Mouse (Mus musculus) cerebellum, adult 9-10 months (tissue): Measurements from ENCODE around the gene Txnip.
"Not testable (repeated sequence)": the region's sequence is repeated elsewhere in the genome, so short reads cannot be mapped to it uniquely, and the experiment has no call there.

Experiments
- DNase-seq: peaks from one replicate; pipeline ENCODE4 v3.0.0; 2022

Txnip gene

DNA sequence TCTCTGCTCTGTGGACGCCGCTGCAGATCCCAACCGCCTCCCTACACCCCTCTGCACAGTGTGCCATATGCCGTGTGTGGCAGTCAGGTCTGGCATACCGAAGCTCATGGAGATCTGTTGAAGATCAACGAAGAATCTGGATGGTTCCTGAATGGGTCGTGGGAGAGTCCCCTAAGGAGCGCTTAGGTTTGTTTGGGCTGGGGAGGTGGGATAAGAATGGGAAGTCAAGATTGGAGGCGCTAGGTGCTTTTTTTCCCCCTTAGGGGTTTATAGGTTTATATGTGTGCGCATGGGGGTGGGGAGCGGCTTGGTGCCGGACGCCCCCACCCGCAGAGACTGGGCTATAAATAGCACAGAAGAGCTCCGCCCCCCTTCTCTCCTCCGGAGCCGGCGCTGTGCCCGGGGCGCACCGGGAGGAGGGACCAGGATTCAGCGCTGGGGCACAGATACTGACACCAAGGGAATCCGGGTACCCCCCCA lies 38.5 kb downstream of the Txnip start, which contains the start of gene Ankrd34a:
Gene Ankrd34a (plus strand): TSS at position 409 of the 480 bp plus-strand sequence.
- peak; percentile 94 for DNase-seq

DNA sequence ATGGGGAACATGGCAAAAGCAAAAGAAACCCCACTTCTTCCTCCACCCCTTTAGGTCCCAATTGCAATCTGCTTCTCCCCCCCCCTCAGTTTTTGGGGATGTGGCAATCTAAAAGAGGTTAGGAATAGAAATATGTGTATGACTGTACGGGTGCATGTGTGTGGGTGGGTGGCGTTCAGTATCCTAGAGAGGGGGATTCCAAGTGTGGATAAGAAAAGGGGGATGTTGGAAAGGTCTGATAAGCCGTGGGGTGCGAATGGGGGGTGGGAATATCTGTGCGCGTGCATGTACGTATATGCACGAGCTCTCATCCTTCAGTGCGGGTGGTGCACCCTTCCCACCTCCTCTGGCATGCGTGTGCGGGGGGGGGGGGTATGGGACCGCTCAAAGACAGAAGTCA lies 39.1 kb downstream of the Txnip start:
- DNase-seq, result peak; percentile 74

DNA sequence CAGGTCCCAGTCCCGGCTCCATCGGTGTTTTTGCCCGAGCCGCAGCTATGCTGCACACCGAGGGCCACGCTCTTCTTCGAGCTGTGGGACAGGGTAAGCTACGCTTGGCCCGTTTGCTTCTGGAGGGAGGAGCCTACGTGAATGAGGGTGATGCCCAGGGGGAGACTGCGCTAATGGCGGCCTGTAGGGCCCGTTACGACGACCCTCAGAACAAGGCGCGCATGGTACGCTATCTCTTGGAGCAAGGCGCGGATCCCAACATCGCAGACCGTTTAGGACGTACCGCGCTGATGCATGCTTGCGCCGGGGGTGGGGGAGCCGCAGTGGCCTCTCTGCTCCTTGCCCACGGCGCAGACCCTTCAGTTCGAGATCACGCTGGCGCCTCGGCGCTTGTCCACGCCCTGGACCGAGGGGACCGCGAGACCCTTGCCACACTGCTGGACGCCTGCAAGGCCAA lies 39.7 kb downstream of the Txnip start:
- peak; percentile 72 for DNase-seq

DNA sequence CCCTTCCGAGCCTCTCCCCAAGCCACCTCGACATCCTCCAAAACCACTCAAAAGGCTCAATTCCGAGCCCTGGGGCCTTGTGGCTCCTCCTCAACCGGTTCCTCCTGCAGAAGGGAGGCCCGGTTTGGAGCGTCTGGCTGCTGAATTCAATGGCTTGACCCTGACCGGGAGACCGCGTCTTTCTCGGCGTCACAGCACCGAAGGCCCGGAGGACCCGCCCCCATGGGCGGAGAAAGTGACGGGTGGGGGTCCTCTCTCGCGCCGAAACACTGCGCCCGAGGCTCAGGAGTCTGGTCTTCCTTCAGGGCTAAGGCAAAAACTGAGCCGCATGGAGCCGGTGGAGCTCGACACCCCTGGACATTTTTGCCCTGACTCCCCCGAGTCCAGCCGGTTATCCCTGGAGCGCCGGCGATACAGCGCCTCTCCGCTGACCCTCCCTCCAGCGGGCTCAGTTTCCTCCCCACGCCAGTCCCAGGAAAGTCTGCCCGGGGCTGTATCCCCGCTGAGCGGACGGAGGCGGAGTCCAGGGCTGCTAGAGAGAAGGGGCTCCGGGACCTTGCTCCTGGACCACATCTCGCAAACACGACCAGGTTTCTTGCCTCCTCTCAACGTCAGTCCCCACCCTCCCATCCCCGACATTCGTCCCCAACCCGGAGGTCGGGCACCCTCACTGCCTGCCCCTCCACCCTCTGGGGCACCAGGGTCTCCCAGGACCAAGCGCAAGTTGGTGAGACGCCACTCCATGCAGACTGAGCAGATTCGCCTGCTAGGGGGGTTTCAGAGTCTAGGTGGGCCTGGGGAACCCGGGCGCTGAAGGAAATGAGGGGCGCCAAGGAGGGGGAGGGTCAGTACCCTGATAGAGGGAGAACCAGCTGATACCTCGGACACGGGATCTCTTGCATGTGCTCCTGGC lies 40.7 kb downstream of the Txnip start:
- peak; percentile 56 for DNase-seq

DNA sequence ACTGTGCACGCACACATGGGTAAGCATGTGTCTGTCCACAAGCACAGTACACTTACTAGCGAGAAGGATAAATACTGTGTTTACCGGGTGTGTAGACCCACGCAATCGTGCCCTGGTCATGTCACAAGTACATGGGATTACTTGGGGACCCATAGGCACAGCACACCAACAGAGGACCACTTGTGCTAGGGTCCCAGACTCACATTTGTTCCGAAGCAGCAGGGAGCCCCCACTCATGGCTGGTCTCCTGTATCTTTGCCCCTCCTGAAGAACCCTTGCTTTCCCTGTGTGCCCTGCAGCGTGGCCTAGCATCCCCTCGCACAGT lies 41.3 kb downstream of the Txnip start:
- DNase-seq, result no peak

DNA sequence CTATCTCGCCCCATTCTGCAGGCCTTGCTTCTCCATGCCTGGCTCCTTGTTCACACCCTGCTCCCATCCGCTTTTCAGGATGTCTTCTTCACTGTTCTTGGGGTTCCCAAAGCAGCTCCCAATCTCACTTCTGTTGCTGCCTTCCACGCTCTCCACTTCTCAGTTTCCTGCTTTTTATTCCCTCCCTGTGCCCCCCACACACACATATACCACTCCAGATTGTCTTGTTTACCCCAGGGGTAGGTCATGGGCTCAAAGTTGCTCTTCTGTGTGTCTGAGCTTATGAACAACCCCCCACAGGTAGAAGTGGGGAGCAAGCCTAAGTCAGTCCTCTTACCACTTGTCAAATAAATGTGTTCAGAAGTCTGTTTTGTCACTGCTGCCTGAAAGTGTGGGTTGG lies 41.7 kb downstream of the Txnip start:
- DNase-seq, result no peak

DNA sequence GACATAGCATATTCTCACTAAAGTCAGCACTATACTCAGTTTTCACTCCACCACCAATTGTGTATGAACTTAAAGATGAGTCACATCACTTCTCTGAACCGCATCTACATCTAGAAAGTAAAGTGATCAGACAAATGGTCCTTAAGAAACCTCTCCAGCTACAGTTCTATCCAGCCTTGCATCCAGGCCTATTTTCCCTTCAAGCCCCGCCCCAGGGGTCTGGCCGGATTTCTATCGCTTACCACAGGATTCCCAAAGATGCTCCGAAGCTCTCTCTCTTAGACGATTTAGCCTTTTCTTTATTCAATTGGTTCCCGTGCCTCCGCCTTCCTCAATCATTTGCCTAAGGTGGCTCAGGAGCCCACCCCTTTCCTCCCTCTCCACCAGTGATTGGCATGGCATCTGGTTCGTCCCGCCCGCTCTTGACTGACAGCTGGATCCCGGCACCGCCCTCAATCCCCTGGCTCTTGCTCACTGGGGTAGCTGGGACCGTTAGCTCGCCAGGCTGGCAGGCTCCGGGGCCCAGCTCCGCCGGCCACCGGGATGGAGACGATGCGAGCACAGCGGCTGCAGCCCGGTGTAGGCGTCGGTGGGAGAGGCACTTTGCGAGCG lies 43.0 kb downstream of the Txnip start, which contains the start of gene Lix1l:
Gene Lix1l (plus strand): TSS at position 511 of the 612 bp plus-strand sequence.
- peak; percentile 95 for DNase-seq

DNA sequence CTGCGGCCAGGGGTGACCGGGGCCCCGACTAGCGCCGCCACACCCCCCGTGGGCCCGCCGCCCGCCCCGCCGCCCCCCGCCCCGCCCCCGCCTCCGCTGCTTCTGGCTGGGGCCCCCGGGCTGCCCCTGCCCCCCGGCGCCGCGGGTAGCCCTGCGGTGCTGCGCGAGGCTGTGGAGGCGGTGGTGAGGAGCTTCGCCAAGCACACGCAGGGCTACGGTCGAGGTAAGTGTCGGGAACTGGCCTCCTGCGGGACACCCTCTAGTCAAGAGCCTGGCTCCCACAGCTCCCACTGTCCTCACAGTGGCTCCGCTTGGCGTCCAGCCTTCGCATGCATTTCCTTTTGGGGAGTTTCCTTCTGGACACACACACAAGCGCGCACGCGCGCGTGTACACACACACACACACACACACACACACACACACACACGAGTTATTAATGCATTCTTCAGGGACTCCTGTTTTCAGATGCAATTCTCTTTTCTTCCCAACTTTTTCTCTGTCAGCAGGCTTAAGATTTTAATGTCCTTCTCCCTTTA lies 43.6 kb downstream of the Txnip start:
- peak; percentile 81 for DNase-seq

DNA sequence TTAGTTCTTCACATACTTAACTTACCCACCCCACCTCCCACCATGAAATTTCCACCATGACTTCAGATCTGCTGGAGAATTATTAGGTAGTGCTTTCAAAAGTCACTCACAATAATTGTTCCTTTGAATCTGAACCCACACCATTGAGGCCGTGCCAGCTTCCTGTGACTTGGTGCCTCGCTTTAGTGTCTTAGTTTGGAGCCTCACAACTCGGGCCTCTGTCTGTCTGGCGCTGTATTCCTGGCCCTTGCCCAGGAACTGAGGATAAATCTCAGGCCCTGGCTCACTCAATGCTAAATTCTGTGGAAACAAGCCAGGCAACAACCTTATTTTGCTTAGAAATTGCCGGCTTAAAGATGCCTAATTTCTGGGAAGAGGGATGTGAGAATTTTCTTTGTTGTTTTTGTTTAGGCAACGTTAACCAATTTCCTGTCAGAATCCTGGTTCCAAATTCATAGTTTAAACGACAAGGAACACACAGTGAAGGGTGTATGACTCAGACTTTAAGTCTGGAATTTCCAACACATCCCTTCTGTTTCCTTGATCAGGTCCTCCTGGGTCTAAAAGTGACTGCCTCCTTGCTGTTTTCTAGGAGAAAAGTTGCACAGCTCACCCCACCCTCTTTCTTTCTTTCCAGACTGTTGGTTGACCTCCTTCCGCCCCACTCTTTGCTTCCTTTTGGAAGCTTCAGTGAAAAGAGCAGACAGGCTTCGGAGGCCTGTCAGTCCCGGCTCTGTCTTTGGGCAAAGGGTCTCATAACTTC lies 44.4 kb downstream of the Txnip start:
- peak; percentile 64 for DNase-seq

DNA sequence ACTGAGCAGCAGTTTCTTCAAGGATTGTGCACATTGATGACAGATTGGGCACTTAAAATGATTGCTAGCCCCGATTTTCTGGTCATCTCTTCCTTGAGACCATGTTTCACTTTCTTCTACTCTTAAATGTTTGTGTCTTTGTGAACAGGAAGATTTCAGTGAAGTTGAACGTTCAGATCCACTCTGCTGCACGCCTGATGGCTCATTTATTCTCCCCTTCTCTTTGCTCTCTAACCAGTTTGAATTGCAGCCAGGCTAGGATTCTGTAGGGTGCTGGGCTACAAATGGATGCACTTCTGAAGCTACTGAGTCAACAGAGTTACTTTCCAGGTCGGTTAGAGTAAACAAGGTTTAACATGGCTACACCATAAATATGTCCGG lies 44.9 kb downstream of the Txnip start:
- no peak for DNase-seq

DNA sequence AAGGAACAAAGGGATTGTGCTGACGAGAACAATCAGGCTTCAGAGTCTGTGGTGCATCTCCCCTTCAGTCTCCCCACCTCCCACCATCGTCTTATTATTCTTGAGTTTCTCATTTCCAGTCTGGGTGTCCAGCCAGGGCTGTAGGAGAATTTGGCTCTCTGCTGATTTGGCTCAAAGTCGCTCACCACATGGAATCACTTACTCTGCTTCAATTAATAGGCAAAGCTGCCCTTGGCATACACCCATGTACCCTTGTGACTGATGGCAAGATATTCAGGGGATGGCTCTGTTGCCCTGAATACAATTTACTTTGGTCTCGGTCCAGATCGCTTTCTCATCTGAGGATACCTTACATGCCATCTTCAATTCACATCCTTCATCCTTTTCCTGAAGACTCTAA lies 45.6 kb downstream of the Txnip start:
- DNase-seq, result peak; percentile 80

DNA sequence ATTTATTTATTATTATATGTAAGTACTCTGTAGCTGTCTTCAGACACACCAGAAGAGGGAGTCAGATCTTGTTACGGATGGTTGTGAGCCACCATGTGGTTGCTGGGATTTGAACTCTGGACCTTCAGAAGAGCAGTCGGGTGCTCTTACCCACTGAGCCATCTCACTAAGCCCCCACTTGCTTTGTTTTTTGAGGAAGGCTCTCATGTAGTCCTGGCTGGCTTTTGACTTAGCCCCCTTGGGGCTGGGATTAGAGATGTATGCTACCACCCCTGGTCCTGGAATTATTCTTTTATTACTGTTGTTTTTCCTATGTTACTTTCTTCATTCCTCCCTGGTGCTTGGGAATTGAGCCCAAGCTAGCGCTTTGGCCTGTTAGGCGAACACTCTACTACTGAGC lies 48.2 kb downstream of the Txnip start:
- not testable (repeated sequence) for DNase-seq

DNA sequence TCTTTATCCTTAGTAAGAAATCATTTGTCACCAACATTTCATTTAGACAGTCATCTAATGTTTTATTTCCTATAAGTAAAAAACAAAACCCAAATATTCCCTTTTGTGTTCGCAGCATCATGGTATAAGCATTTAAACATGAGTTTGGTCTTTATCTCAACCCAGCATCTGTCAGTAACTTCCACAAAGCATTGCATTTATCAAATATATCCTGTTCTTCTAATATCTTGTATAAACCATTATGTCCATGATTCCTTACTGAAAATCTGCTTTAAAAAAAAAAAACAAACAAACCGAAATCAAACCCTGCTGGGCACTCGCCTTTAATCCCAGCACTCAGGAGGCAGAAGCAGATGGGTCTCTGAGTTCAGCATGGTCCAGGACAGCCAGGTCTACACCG lies 48.9 kb downstream of the Txnip start:
- DNase-seq, result no peak
